Mouse (Mus musculus): ENCODE data around the gene Bcdin3d.

Gene Bcdin3d

DNA sequence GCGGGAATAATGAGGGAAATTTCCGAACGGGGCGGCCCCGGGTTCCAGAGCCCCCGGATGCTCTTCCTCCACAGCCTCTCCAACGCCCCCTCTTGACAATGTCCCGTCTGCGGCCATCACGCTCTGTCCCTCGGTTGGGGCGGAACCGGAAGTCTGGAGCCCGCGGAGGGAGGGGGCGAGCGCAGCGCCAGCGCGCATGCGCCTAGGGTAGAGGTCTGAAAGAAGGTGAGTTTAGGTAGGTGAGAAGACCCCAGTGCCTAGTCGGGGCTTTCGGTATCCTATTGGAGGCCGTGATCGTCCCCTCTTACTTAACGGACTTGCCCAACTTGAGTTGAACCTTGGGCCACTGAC lies at the start of gene Bcdin3d:
Gene Bcdin3d (minus strand): TSS at position 155 of the 351 bp plus-strand sequence.
- DNase-seq (ENCODE audit: low spot score in 2 of 2) = peak; percentile 85 to 93

DNA sequence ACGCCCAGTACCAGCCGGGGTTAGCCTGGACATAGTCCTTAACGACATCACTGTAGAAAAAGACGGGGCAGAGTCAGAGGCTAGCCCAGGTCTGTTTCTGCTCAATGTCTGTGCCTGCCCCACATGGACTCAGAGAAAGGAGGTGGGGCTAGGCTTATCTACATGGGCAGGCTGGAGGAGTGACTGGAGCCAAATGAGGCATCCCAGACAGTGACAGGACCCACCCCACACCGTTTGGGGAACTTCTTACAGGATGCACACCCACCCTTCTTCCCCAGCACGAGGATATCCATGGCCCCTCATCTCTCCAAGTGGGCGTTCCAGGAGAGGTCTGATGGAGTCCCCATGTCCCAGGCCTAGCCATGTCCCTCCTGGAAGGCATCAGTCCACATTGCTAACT lies 45.8 kb upstream of the Bcdin3d start:
- no peak for DNase-seq (ENCODE audit: low spot score in 2 of 2)

DNA sequence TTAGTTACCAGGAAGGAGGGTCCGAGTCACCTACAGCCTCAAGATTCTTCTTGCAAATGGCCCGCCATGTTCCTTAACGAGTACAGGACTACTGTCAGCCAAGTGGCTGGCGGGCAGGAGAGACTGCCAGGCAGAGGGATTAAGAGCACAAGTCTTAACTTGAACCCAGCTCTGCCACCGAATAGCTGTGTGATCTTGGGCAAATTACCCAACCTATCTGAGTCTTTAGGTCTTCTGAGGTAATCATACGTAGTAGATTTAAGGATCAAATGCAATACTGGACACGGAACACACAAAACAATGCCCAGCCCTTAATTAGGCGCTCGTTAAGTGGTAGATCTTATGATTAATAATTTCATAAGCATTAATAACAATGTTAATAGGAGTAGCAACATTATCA lies 45.1 kb upstream of the Bcdin3d start:
- DNase-seq (ENCODE audit: low spot score in 2 of 2) = no peak

DNA sequence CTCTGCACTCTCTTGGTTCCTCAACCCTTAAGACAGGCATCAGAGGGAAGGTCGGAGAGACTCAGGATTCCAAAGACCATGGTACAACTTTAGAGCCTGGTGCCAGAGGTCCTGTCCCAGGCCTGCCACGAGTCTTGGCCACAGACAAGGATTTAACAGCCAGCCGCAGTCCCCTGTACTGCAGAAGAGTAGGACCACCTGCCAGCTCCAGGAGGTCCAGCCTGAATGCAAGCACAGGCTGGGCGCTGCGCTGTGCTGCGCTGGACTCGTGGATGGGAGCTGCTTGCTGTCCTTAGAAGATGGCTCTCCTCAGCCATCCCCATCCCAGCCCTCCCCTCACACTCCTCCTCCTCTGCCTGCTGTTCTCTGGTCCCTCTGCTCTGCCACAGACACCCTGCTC lies 43.2 kb upstream of the Bcdin3d start:
- DNase-seq (ENCODE audit: low spot score in 2 of 2) = no peak

DNA sequence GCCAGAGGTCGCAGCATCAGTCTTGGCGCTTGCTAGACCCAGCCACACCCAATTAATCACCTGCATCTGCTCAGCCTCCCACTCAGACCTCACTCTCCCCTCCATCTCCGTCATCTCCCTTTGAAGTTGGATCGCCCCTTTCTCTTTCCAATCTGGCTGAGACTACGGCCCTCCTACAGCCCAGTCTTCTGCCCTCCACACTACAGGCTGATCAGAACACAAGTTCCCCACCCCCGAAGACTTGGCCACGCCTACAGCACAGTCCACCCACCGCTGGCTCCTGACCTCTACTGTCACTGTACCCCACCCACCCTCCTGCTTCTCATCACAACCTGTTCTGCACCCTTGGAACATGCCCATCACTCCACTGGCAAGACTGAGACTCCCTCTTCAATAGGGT lies 42.2 kb upstream of the Bcdin3d start:
- DNase-seq (ENCODE audit: low spot score in 2 of 2) = no peak

DNA sequence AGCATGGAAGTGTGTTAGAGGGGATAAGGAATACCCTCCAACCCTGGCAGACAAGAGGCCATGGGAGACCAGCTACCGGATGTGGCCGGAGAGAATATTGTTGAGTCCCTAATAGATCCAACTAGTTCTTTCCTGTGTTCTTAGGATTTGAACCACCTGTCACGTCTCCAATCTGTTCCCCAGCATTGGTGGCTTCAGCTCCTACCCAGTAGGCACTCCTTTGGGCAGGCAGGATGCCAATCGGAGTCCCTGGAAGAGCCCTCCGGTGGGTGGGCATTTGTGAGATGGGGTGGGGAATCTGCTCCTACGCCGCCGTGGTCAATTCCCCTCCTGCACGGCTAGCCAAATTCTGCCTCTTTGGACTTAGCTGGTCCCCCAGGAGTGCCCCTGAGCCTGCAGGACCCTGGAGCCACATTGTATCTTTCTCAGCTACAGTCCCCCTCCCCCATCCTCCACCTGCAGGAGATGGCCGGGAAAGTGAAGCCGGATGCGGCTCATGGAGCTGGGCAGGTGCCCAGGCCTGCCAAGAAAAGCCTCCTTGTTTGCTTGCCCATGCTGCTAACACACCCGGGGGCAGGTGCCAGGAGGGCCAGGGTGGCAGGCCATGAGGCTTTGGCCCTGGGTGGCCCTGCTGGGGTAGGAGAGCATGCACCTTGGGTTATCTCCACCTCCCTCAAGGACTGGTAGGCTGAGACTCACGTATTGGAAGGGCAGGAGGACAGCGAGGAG lies 37.4 kb upstream of the Bcdin3d start:
- DNase-seq (ENCODE audit: low spot score in 2 of 2) = no peak

DNA sequence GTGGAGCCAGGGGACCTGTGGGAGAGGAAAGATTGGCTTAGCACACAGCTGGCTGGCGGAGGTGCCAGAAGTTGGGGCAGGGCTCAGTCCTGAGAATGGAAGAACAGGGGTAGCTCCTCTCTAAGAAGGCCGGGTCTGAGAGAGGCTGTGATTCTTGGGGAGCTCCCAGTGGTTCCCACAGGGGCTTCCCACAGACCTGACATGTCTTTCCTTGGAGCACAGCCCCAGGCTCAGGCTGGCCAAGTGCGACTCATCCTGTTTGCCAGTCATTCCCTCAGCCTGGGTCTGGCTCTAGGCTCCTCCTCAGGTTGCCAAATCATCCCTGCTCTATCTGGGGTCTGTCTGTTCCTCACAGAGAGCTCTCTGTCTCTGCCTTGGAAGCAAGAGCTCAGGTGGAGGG lies 36.1 kb upstream of the Bcdin3d start:
- no peak for DNase-seq (ENCODE audit: low spot score in 2 of 2)

DNA sequence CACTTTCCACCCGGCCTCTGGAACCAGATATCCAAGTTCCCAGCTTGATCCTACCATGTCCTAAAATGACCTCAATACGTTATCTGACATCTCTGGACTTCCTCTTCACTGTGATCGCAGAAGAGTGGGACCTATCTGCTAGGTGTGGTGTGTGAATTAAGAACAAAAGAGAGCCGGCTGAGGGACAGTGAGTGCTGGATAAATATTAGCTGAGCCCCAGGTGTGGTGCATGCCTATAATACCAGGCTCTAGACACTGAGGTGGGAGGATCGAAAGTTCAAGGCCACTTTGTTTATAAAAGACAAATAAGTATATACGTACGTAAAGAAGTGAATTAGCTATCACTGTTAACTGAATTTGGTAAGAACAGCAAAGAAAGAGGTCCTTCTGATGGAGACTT lies 35.3 kb upstream of the Bcdin3d start:
- no peak for DNase-seq (ENCODE audit: low spot score in 2 of 2)

DNA sequence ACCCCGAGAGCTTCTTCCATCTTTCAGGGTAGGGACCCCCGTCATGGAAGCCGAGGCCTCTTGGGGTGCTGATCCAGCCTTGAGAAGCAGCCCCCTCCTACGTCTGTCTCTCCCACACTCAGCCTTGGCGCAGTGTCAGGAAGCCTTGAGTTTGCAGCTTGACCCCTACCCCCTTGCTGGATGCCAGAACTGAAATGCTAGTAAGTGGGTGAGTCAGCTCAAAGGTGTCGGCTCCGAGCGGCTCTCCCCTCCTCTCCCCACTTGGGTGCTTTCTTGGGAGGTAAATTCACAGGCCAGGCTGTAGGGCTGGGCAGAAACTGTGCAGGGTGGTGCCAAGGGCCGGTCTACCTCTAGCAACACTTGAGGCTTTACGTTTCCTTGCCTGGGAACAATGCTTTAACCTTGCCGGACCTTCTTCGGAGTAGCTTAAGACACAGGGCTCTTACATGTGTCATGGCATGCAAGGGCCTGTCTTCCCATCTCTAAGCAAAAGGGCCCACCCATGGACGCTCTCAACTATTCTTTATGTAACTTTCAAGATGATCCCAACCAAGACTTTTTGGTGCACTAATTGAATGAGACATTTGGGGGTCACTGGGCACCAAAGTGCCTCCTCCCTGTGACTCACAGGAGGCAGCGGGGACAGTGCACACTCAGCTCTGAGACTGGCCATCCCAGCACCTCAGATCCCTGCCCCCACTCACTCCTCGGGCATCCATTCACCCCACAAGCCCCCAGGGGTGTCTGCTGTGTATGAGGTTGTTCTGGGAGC lies 31.0 kb upstream of the Bcdin3d start:
- DNase-seq (ENCODE audit: low spot score in 2 of 2) = no peak

DNA sequence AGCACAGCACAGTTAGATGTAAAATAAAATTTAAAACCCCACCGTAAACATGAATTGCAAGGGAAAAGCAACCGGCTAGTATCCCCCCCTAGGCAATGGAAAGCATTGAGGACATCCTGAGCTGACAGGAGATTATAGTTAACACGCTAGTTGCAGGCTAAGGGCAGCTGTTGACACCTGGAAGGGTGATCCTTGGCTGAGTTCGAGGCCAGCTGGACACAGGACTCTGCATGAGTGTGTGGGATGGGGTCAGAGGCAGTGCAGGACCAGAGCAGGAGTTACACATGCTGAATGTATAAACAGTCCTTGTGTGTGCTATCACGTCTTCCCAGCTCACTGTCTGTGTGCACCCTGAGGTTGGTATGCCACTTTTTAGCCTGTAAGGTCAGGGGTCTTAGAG lies 28.7 kb upstream of the Bcdin3d start:
- DNase-seq (ENCODE audit: low spot score in 2 of 2) = no peak

DNA sequence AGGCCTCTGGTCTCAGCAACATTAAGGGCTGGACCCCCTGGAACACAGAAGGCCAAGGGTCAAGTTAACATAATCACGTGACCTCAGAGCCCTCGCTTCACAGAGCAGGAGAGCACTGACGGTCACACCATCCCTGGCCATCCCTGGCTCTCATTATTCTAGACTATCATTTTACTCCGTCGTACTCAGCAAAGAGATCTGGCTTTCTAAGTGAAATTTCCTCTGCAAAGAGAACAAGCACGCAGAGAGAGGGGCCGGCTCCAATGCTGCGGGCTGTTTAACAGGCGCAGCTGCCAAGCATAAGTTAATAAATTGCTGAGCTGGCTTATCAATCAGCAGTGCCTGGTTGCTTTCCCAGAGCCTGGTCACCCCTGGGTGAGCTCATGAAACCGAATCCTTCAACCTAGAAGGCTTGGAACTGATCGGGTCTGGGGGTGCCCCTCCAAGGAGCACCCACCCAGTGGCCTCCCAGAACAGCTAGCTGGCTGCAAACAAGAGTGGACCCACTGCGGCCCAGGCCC lies 27.8 kb upstream of the Bcdin3d start:
- no peak for DNase-seq (ENCODE audit: low spot score in 2 of 2)

DNA sequence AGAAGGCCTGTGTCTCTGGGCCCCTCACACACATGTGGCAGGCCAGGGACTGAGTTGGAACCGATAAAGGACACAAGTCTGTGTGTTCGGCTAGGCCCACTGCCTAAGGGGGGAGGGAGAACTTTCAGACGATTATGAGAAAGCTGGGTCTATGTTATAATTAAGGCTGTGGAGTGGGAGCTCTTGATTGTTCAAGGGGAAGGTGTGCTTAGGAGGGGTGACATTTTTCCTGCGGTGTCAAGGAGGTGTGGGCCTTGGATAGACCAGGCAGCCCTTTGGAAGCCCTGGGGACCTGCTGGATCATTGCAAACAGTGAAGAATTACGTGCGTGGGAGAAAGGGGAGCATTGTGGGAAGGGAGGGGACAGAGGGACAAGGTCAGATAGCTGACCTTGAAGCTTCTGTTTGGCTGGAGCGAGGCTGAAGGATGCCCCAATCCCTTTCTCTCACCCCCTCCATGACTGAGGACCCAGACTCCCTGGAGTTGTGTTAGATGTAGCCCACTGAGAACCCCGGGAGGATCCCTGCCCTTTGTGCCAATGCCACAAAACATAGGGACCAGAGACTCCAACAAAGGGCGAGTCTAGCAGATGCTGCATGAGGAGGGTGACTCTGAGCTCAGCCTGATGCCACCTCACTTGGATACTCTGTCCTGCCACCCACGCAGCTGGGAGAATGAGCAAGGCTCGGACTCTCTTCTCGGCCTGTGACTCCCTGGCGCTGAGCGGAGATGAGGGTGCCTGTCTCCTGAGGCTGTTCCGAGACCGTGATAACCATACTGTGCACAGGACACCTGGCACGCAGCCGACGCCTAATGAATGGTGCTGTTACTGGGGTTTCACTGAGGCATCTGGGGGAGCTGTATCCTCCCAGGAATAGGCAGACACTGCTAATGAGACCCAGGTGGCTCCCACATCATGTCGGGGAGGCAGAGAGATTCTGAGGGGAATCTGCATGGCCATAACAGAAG lies 27.0 kb upstream of the Bcdin3d start:
- DNase-seq (ENCODE audit: low spot score in 2 of 2) = no peak

DNA sequence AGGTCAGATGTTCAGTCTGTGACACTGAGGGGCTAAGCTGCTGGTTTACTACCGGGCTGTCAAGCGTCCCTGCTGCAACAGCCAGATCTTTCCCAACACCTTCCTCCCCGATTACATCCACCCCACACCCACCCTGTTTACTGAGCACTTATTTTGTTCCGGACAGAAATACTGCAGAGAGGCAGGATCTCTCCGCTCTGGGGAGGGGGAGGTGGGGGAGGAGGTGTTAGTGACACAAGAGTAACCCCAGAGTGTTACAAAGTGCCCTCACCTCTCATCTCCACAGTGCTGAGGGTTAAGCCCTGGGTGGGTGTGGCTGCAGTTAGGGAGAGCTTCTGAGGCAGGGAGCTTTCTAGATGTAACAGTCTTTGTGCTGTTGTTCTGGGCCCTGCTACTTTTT lies 25.8 kb upstream of the Bcdin3d start:
- DNase-seq (ENCODE audit: low spot score in 2 of 2) = no peak

DNA sequence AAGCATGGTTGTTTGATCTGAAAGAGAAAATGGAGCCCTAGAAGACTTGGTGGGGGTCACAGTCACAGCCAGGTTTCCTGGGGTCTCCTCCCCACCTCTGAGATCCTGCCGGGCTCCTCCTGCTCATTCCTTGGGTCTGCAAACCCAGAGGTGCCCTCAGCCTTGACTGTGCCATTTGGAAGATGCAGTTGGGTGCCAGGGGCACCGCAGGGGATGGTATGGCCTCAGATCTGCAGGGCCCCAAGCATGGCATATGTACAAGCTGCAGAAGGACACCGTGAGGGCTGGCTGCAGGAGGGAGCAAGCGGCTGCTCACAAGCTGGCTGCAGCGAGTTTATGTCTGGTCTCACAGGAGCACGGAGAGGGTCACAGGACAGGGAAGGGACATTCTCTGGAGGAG lies 25.2 kb upstream of the Bcdin3d start:
- no peak for DNase-seq (ENCODE audit: low spot score in 2 of 2)

DNA sequence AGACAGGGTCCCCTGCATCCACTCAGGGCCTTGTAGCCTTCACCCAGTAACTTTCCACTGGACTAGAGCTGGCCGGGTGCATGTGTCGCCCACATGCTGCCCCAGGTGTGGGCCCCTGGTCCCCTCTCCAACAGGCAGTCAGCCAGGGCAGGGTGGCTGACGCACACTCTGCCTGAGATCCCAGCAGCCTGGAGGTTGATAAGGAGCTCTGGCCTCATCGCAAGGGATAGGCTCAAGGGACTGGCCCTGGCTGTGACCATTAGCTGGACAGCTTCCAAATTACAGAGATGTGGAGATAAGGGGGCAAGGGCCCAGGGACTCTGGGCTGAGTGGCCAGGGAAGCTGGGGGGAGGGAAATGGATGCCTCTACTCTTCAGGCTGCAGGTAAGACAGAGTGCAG lies 24.3 kb upstream of the Bcdin3d start:
- DNase-seq (ENCODE audit: low spot score in 2 of 2) = no peak

DNA sequence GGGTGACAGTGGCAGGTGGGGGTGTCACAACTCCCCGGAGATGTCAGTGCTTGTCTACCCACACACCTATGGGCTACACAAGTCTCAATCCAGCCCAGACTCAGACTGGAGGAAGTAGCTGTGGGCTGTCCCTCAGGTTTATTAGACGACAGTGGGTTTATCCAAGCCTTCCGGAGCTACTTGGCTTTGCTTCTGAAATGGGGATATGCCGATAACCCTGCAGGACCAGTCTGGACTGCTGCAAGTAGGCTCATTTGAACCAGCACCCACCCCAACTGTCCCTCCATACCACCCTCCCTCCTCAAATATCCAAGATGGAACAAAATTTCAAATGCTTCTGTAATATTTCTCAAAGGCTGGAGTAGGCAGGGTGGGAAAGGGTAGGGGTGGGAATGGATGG lies 23.8 kb upstream of the Bcdin3d start:
- DNase-seq (ENCODE audit: low spot score in 2 of 2) = no peak

DNA sequence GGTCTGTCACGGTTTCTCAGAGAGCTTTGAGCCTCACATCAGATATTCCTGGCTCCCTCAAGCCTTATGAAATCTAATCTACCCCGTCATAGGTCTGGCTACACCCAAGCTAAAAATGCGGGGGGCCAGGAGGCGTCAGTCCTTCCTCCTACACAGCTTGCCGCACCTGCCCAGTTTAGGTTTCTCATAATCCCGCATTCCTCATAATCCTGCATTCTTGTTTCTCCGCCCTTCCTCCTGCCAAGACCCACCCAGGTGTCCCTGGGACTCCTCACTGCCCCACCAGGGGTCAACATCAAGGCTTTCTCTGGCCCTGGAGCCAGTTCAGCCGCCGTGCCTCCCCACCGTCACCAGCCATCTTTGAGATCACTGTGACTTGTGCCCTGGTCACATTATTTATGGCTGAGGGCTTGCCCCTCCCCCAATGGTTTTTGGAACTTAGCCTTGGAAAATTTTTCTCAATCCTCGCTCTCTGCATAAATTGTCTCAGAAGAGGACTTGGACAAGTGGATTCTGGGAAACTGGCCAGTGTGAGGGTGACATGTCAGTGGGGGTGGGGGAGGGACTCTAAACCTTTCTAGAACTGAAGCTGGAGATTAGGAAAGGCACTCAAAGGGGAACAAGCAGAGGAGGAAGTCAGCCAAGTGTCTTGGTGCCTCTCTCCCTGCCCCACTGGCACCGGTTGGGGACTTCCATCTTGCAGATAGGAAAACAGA lies 23.2 kb upstream of the Bcdin3d start:
- no peak for DNase-seq (ENCODE audit: low spot score in 2 of 2)

DNA sequence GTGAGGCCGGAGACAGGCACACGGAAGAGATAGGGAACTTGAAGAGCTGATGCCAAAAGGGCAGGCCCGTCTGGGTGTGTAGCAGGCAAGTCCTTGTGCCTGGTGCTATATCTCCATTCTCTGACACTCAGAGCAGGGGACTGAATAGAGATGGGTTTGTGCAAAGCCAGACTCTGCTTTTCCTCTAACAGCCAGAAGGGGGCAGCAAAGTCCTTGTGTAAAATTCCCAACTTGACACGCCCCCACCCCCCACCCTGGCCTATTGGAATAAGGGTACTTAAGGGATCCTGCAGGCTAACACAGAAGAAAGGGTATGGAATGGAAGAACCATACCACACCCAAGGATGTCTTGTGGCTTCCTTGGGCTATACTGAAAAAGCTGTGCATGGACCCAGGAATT lies 22.5 kb upstream of the Bcdin3d start:
- DNase-seq (ENCODE audit: low spot score in 2 of 2) = peak in 1 of 2 experiments; percentile 35

DNA sequence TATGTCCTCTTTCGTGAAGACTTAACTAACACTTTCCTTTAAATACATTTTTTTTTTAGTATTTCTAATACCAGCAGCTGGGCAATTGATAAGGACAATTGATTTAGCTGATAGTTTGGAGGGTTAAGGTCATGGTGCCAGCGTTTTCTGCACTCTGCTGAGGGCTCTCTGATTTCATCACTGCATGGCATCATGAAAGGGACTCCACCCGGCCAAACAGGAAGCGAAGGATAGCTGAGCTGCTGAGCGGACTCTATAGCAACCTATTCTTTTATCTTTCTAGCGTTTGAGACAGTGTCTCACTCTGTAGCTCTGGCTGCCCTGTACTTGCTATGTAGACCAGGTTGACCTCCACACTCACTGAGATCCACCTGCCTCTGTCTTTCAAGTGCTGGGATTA lies 10.2 kb upstream of the Bcdin3d start:
- no peak for DNase-seq (ENCODE audit: low spot score in 2 of 2)

DNA sequence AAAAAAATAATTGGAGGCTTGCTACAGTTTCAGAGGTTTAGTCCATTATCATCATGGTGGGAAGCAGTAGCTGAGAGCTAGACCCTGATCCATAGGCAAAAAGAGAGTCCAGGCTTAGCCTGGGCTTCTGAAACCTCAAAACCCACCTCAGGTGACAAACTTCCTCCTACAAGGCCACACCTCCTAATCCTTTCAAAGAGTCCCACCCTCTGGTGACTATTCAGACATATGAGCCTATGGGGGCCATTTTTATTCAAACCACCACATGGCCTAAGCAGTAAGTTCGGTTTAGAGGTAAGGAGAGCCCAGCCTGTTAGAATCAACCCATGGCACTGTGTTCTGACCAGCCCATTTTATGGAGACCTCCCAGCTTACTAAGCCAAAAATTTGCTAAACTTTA lies 1.3 kb upstream of the Bcdin3d start:
- no peak for DNase-seq (ENCODE audit: low spot score in 2 of 2)

DNA sequence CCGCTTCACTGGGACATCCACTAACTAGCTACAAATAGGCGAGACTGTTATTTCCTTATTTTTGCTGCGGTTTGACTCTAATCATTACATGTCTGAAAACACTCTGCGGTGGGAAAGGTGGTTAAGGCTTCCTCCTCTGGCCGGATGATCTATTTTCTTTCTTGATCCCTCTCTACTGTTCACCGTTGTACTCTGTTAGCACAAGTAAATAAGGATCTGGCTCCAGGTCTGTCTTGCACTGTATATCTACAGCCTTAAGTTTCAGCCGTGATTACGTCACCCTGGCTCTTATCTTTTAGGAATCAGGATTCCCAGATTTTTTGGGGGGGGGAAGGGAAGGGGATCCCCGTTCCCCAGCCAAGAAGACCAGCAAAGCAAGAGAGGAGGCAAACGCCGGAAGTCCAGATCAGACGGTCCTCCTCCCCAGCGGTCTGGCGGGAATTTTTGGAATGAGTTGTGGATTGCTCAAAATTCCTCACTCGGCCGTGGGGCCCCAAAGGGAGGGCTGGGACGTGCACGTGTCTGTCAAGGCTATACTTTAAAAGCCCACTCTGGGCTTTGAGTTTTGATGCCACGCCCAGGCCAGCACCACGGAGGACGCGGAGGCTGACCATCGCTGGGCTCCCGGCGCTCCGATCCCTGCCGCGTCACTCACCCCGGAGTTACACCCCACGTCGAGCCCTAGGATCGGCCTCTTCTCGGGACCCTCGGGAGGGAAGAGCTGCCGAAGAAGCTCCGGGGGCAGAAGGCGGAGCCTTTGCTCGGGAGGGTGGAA lies 542 bp downstream of the Bcdin3d start:
- DNase-seq (ENCODE audit: low spot score in 2 of 2) = no peak

Data from thymus, postnatal 10 days (tissue).